Mouse (Mus musculus) myocyte (in vitro differentiated cells): Measurements from ENCODE around the gene Trdmt1. TPM values are rescaled to one million over a fixed set of nuclear protein-coding genes. Genes with fewer than 3 reads are reported as not detected.

Experiments
- H3K27me3 ChIP-seq: one replicate; pipeline ENCODE4 v1.6.1; 2011; ENCODE audit not compliant: control insufficient read depth, insufficient read depth, insufficient read length
- H3K36me3 ChIP-seq: one replicate; pipeline ENCODE4 v1.6.1; 2011; ENCODE audit not compliant: control insufficient read depth, insufficient read depth
- H3K4me2 ChIP-seq: one replicate; pipeline ENCODE4 v1.6.1; 2011; ENCODE audit warnings: low read depth, control low read depth
- H3K4me3 ChIP-seq: one replicate; pipeline ENCODE4 v1.5.1; 2011; ENCODE audit warnings: mild to moderate bottlenecking, control low read depth, moderate library complexity
- H3K79me2 ChIP-seq: one replicate; pipeline ENCODE4 v1.6.1; 2011; ENCODE audit not compliant: control insufficient read depth, insufficient read depth
- H3ac ChIP-seq: one replicate; pipeline ENCODE4 v1.6.1; 2011; ENCODE audit not compliant: control insufficient read depth, insufficient read length
- CEBPB ChIP-seq: IDR thresholded peaks from 2 replicates; pipeline ENCODE4 v1.6.1; 2011; ENCODE audit warnings: mild to moderate bottlenecking, moderate library complexity; ENCODE audit not compliant: poor library complexity, insufficient read depth, severe bottlenecking
- E2F4 ChIP-seq: IDR thresholded peaks from one replicate; pipeline ENCODE4 v1.6.1; 2011; ENCODE audit warnings: mild to moderate bottlenecking, control low read depth, moderate library complexity; ENCODE audit not compliant: insufficient read depth
- MAX ChIP-seq: IDR thresholded peaks from one replicate; pipeline ENCODE4 v1.6.1; 2011; ENCODE audit warnings: low read depth, mild to moderate bottlenecking, control low read depth
- MYOD1 ChIP-seq, 3 experiments: IDR thresholded peaks; one replicate each; pipeline ENCODE4 v1.6.1; 2011; ENCODE audit warnings: control low read depth in 2 of 3, low read depth in 2 of 3, mild to moderate bottlenecking in 2 of 3, moderate library complexity in 1 of 3; ENCODE audit not compliant: insufficient read length in 2 of 3, control insufficient read depth in 1 of 3
- MYOG ChIP-seq, 3 experiments: IDR thresholded peaks; one replicate each; pipeline ENCODE4 v1.6.1; 2011; ENCODE audit warnings: control low read depth in 2 of 3, low read depth in 2 of 3, mild to moderate bottlenecking in 2 of 3; ENCODE audit not compliant: insufficient read length in 2 of 3, control insufficient read depth in 1 of 3, insufficient read depth in 1 of 3
- POLR2A ChIP-seq: IDR thresholded peaks from one replicate; pipeline ENCODE4 v1.6.1; 2011; ENCODE audit warnings: low read depth, mild to moderate bottlenecking, control low read depth, moderate library complexity; ENCODE audit not compliant: insufficient read length
- POLR2AphosphoS2 ChIP-seq: IDR thresholded peaks from one replicate; pipeline ENCODE4 v1.6.1; 2011; ENCODE audit warnings: low read depth, control low read depth; ENCODE audit not compliant: insufficient read length
- REST ChIP-seq: IDR thresholded peaks from one replicate; pipeline ENCODE4 v1.6.1; 2011; ENCODE audit warnings: mild to moderate bottlenecking, control low read depth, moderate library complexity; ENCODE audit not compliant: insufficient read depth, insufficient read length
- SRF ChIP-seq: IDR thresholded peaks from one replicate; pipeline ENCODE4 v1.6.1; 2011; ENCODE audit warnings: low read depth; ENCODE audit not compliant: control insufficient read depth, insufficient read length
- TCF12 ChIP-seq: IDR thresholded peaks from one replicate; pipeline ENCODE4 v1.6.1; 2011; ENCODE audit warnings: mild to moderate bottlenecking, control low read depth; ENCODE audit not compliant: poor library complexity, insufficient read depth, severe bottlenecking
- TCF3 ChIP-seq: IDR thresholded peaks from one replicate; pipeline ENCODE4 v1.6.1; 2011; ENCODE audit warnings: low read depth, control low read depth; ENCODE audit not compliant: insufficient read length
- USF1 ChIP-seq: IDR thresholded peaks from one replicate; pipeline ENCODE4 v1.6.1; 2011; ENCODE audit warnings: low read depth, mild to moderate bottlenecking, control low read depth, moderate library complexity
- polyA plus RNA-seq: library from polyadenylated mRNA; unstranded; fragments of >200 nt; fragmentation: generic; extraction: Trizol; gene quantifications from one replicate; pipeline ENCODE4 v1.2.1, GENCODE M21; 2012; ENCODE audit warnings: missing spikeins

Trdmt1 gene
- polyA plus RNA-seq, 1 experiment: 2.2 TPM

DNA sequence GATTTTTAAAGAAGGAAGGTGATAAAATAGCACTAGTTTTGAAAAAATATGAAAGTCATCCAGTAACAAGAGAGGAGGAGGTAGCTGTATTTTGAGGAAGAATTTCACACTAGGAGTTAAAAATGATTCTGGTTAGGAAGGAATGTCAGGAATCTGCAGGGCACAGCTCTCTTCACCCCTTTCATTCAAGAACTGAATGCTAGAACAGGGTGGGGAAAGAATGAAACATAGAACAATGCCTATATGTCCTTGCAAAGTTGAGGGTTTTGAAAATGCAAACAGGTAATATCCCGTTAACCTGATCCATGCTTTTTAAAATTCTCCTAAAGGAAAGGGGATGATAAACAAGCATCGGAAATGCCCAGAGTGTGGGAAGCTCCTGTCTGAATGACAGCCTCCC lies 9.5 kb upstream of the Trdmt1 start:
- Histone ChIP-seq H3K4me3 (no peak overlapping the region), H3ac (no peak overlapping the region), H3K27me3 (no peaks in the 10 kb centered on the region), H3K4me2 (peak overlapping the region; percentile 70), H3K36me3 (no peaks in the 10 kb centered on the region), H3K79me2 (no peaks in the 10 kb centered on the region)
- TF ChIP-seq POLR2A (no peak), SRF (no peak), E2F4 (no peak), POLR2AphosphoS2 (no peak), CEBPB (no peak), MYOG (IDR thresholded peaks at IDR 0.05; ENCODE audit: control insufficient read depth in 1 of 3, insufficient read depth in 1 of 3, insufficient read length in 2 of 3, low read depth in 2 of 3) (no peak), REST (no peak), MAX (no peak), TCF3 (no peak), USF1 (no peak), TCF12 (no peak), MYOD1 (IDR thresholded peaks at IDR 0.05; ENCODE audit: control insufficient read depth in 1 of 3, insufficient read length in 2 of 3, low read depth in 2 of 3) (no peak)

DNA sequence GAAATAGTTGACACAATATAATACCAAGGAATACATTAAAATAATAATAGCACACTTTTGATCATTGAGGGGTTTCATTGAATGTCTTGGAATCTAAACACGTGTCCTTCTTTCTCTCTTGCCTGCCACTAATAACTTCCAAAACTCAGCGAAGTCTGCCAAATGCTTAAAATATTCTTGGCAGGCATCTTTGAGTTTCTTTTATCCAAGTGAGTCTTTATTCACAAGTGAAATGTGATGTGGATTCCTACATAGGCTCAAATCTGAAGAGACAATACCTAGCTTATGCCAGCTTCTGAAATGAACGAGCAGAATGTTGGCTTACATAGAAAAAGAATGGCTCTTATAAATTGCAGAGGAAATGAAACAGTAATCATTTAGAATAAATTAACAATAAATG lies 4.3 kb upstream of the Trdmt1 start:
- no peaks in the 10 kb centered on the region for H3K36me3 ChIP-seq
- no peaks in the 10 kb centered on the region for H3K27me3 ChIP-seq
- TF ChIP-seq USF1: no peak
- TF ChIP-seq SRF: no peak
- TF ChIP-seq POLR2A: no peak
- TF ChIP-seq TCF3: no peak
- TF ChIP-seq POLR2AphosphoS2: no peak
- TF ChIP-seq CEBPB: no peak
- no peak for TF ChIP-seq MAX
- H3ac ChIP-seq: no peak overlapping the region
- no peaks in the 10 kb centered on the region for H3K79me2 ChIP-seq
- H3K4me3 ChIP-seq: no peak overlapping the region
- H3K4me2 ChIP-seq: no peak overlapping the region

DNA sequence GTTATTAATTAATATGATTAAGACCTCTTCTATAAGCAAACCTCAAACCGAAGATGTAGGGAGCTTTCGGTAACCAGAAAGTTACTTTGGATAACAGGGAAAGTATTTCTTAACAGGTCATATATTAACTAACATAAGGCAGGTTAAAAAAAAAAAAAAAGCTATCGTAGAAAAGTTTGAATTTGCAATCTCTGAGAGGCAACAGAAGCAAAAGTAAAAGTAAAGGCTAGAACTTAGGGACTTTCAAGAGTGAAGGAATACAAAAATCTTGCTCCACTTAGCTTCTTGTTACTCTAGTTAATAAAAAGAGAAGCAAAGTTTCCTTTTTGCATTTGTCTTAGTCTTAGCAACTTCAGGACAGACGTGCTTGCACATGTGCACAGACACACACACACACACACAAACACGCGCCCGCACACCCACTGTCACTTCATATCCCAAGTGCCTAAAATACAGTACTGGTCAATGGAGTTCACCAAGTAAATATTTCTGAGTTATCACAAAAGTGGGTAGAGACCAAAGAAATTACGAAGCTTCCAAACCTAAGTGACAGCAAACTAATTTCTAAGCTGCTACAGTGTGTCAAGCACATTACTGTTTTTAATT lies 846 bp downstream of the Trdmt1 start:
- H3ac ChIP-seq: peak overlapping the region; percentile 74
- peak overlapping the region; percentile 56 for H3K4me3 ChIP-seq
- H3K79me2 ChIP-seq: peaks cover 6% of the 10 kb centered on the region
- H3K4me2 ChIP-seq: peak overlapping the region; percentile 97
- no peak for TF ChIP-seq SRF
- TF ChIP-seq MYOG (IDR thresholded peaks at IDR 0.05; ENCODE audit: control insufficient read depth in 1 of 3, insufficient read depth in 1 of 3, insufficient read length in 2 of 3, low read depth in 2 of 3): no peak
- no peaks in the 10 kb centered on the region for H3K36me3 ChIP-seq
- no peaks in the 10 kb centered on the region for H3K27me3 ChIP-seq

DNA sequence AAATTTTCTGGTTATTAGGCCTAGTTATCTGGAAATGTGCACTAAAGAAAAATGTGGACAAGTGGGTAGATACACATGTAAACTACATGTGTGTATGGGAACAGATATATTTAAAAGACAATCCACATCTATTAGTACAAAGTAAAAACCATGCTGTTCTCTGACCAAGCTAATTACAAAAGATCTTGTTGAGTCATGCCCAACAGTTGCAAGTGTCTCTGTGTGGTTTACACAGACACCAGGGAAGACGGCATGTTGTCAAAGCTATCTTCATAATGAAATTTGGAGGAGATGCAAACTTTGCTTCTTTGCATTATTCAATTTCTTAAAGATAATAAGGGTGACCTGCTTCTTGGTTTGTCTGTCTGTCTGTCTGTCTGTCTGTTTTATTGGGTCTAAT lies 4.6 kb downstream of the Trdmt1 start:
- no peaks in the 10 kb centered on the region for H3K27me3 ChIP-seq
- H3K4me3 ChIP-seq: no peak overlapping the region
- H3K4me2 ChIP-seq: peak overlapping the region; percentile 33
- TF ChIP-seq POLR2AphosphoS2: no peak
- no peak for TF ChIP-seq MAX
- TF ChIP-seq USF1: no peak
- no peak for TF ChIP-seq MYOG (IDR thresholded peaks at IDR 0.05; ENCODE audit: control insufficient read depth in 1 of 3, insufficient read depth in 1 of 3, insufficient read length in 2 of 3, low read depth in 2 of 3)
- no peak for TF ChIP-seq SRF
- no peak for TF ChIP-seq TCF3
- no peak for TF ChIP-seq REST
- TF ChIP-seq E2F4: no peak
- TF ChIP-seq CEBPB: no peak
- no peaks in the 10 kb centered on the region for H3K36me3 ChIP-seq
- H3ac ChIP-seq: no peak overlapping the region
- H3K79me2 ChIP-seq: peaks cover 6% of the 10 kb centered on the region

DNA sequence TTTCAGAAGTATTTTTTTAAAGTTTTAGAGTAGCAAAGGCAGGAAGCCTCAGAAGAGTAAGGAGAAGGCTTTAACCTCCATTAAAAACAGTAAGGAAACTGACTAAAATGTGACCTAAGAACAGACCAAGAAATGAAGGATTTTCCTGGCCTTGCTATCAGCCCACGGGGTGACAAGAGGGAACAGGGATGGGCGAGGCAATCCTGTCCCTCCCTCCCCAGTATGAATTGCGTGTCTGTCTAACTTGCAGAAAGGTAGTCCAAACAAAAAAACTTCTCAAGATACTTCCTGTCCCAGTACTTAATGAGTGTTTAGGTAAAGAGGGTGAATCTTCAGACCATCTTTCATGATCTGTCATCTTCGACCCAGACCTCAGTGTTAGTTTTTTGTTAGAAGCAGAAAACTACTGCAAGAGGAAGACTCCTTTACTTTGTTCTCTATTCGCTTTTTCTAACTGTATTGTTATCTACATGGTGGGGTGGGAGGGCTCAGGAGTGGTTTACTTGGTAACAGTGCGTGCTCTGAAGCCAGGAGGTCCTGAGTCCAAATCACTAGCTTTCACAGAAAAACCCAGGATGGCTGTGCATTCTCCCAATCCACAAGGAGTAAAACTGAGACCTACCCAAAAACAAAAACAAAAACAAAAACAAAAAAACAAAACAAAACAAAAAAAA lies 5.6 kb downstream of the Trdmt1 start:
- no peak overlapping the region for H3K4me2 ChIP-seq
- peaks cover 6% of the 10 kb centered on the region for H3K79me2 ChIP-seq
- no peak overlapping the region for H3ac ChIP-seq
- H3K4me3 ChIP-seq: no peak overlapping the region
- H3K27me3 ChIP-seq: no peaks in the 10 kb centered on the region
- no peaks in the 10 kb centered on the region for H3K36me3 ChIP-seq
- TF ChIP-seq REST (no peak), POLR2A (no peak), E2F4 (no peak), MAX (no peak), MYOD1 (IDR thresholded peaks at IDR 0.05; ENCODE audit: control insufficient read depth in 1 of 3, insufficient read length in 2 of 3, low read depth in 2 of 3) (no peak), POLR2AphosphoS2 (no peak), MYOG (IDR thresholded peaks at IDR 0.05; ENCODE audit: control insufficient read depth in 1 of 3, insufficient read depth in 1 of 3, insufficient read length in 2 of 3, low read depth in 2 of 3) (no peak), TCF3 (no peak), TCF12 (no peak), SRF (no peak)
